Mouse (Mus musculus) gastrocnemius, postnatal 36 days (tissue): ENCODE data around the gene Slco1a5. TPM values are rescaled to one million over a fixed set of nuclear protein-coding genes. Genes with fewer than 3 reads are reported as not detected.
"Not testable (repeated sequence)": the region's sequence is repeated elsewhere in the genome, so short reads cannot be mapped to it uniquely, and the experiment has no call there.

ENCODE experiments used
- DNase-seq, 2 experiments: peaks; one replicate each; pipeline ENCODE4 v3.0.0; 2022
- intact Hi-C: fragments of 180-260 bp; cut with DNase I; formaldehyde crosslinking; loops from one replicate; pipeline ENCODE4 v1.15.1; 2025
- total RNA-seq, 2 experiments: library from RNA; stranded (reverse); gene quantifications; 2 replicates each; pipeline ENCODE4 v1.2.3; 2021

Slco1a5 gene
- total RNA-seq, 2 experiments from 2014 or later, result not detected

DNA sequence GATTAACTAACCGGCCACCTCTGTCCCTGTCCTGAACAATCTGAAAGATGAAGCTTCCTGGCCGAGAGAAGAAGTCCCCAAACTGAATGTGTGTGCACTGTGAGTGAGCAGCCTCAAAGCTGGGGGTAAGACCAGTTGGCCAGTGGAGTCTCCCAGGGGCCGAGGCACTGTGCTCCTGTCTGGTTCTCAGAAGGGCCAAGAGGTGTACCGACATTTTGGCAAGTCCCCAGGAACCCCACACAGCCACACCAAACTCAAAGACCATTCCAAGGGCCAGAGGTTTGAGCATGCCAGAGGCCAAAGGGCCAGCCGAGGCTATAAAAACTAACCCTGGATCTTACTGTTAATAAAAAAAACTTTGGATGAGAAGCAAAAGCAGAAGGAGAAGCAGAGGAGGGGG is 8.5 kb downstream of the Slco1a5 start:
- no peak for DNase-seq
- intact Hi-C loops, result no loop called here

DNA sequence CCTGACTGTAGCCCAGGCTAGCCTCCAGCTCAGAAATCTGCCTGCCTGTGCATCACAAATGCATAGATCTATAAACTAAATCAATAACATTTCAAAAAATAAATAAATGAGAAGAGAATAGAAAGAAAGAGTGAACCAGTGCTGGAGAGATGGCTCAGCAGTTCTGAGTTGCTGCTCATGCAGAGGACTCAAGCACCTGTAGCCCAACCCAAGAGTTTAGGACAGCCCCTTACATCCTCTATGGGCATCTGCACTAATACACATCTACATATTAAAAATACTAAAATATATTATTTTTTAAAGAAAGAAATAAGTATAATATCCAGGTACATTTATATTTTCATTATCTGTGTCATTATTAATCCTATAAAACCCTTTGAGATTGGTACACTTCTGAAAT is 17.7 kb downstream of the Slco1a5 start:
- DNase-seq, result no peak
- intact Hi-C loops, result no loop called here

DNA sequence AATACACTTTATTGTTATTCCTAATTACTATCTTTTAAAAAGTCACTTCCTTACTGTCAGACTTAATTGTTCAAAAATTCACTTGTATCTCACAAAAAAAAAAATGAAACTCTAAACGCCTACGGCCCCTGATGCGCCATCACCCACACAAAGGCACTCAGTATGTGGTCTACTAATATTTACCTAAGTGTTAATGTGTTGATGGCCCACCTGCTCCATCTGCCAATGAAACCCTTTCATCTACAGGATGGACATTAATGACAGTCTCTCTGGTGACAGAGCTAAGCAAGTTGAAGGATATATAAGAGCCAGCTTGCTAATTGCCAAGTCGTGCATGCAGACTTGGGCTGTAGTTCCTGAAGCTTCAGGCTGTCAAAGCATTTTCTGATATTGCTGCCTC is 24.7 kb downstream of the Slco1a5 start, which contains the start of gene Iapp:
Gene Iapp, plus strand, starts transcription at position 326 of the 400 bp plus-strand sequence.
- intact Hi-C loops, result no loop called here
- DNase-seq, result no peak

DNA sequence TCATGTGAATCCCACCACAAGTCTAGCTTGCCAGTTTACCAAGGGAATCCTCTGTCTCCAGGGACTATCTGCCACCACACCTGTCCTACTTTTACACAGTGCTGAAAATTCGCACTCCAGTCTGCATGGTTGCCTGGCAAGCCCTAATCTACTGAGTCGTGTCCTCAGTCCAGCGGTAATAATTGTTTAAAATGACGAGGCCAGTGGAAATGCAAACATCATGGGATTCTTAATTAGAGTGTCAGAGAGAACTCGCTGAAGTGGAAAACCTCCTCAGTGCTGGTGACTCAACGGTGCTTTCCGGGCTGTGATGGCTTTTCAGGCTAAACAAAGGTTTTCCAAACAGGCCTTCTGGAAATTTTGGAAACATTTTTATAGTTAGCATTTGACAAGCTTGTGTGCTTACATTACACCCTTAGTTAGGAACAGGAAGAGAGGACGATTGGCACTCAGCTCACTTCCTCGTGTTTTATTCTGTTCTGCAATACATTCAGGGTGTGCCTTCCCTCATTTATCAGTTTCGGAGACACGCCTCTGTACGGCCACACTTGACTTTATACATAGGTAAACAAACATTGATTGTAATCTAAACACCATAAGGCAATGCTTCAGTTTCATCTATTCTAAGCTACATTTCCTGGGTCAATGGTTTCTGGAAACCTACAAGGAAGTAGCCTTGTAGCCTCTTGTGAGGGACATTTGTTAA is 33.2 kb downstream of the Slco1a5 start:
- no peak for DNase-seq
- intact Hi-C loops, result no loop called here

DNA sequence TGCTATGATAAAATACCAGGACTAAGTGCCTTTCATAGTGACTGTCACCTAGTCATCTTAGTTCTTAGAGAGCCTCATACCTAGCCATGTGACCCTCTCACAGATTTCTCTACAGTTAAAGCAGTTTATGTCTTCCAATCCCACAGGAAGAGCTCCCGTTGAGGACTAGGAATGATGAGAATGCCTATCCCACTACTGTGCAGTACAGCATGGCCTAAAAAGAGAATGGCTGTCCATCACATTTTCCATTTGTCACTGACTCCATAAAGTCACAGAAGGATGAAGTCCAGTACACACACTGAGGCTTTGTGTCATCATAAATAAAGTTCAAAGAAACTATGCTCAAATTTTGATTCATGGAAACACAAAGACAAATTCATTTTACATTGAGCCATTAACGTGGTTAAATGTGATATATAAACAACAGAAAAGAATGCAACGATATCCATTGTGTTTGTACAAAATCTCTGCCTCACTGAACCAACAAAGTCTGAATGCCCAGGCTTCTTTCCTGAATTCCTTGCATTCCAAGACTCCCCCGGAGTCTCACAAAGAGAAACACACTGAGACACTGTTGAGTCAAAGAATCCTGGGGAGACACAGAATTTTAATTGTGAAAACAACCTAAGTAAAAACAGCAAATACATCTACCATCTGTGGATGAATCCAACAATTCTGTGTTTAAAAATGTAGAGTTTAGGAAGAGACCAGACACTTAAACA is 46.9 kb downstream of the Slco1a5 start:
- intact Hi-C loops, result no loop called here
- DNase-seq, result no peak

DNA sequence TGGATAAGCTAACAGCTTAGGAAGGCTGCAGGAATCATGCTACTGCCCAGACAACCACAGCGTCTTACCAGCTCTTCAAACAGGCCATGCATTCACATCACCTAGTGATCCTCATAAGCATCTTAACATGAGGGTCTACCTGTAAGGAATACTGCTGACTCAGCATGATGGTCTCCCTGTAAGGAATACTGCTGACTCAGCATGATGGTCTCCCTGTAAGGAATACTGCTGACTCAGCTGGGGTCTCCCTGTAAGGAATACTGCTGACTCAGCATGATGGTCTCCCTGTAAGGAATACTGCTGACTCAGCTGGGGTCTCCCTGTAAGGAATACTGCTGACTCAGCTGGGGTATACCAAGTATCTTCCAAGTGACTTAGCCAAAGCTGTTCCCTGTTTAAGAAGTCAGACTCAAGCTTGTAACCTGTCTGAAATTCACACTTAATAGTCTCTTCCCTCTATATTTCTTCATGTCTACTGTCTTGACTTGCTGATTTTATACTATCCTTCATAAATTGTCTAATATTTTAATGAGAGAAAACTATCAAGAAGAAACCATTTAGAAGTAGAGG is 72.0 kb downstream of the Slco1a5 start:
- intact Hi-C loops, DNase-seq: not testable (repeated sequence)

DNA sequence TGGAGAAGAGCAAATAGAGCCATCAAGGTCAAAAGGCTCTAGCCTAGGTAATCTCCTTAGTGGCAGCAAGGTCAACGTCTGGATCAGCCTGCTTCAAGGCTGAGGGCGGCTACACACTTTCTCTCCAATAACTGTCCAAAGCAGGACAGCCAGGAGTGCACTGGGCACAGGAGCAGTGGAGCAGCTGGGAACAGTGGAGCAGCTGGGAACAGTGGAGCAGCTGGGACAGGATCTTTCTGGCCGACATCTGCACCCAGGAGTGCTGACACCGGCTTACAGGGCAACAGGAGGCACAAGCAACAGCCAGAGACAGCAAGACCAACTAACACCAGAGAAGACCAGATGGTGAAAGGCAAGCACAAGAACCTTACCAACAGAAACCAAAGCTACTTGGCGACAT is 77.7 kb downstream of the Slco1a5 start:
- DNase-seq, result no peak
- intact Hi-C loops, result no loop called here

DNA sequence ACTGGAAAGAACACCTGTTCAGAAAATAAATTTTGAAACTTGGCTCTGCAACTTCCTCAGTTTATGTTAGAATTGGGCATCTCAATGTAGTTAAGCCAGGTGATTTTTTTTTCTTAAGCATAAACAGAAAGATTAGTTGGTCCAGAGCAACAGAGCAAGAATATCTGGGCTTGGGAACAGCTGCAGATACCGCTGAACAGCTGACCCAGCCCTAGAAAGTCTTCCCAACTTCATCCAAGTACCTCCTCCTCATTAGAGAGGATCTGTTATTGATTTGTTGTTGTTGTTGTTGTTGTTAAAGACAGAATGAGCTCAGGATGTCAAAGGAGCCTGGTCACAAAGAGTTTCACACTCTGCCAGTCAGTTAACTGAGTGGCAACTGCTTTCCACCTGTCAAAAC is 83.3 kb downstream of the Slco1a5 start:
- intact Hi-C loops, result no loop called here
- DNase-seq, result no peak

DNA sequence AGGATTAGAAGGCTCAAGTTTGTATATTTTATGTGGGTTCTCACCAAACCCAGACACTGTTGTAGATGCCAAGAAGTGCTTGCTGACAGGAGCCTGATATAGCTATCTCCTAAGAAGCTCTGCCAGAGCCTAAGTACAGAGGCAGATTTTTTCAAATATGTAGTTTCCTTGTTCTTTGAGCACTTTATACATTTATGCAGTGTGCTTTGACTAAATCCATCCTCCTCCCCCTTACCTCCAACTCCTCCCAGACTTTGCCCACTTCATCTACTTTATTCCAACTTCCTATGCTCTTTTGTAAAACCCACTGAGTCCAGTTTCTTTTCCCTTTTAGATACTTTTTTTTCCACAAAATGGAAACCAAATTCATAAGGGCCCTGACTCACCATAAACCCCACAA is 102.6 kb downstream of the Slco1a5 start:
- intact Hi-C loops, result no loop called here
- DNase-seq, result no peak

DNA sequence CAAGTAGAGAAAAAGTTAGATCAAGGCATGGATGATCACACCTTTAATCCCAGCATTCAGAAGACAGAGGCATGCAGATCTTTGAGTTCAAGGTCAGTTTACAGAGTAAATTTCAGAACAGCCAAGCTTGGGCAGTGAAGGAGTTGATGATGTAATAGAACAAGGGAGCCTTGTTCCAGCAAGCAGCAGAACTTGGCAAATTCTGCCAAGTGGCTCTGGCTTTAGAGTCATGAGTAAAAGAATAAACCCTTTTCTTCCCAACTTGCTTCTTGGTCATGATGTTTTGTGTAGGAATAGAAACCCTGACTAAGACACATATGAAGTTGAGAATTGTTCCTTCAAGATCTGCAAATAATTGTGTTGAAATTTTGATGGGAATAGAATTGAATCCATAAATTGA is 111.0 kb downstream of the Slco1a5 start:
- DNase-seq, result no peak
- intact Hi-C loops, result no loop called here

DNA sequence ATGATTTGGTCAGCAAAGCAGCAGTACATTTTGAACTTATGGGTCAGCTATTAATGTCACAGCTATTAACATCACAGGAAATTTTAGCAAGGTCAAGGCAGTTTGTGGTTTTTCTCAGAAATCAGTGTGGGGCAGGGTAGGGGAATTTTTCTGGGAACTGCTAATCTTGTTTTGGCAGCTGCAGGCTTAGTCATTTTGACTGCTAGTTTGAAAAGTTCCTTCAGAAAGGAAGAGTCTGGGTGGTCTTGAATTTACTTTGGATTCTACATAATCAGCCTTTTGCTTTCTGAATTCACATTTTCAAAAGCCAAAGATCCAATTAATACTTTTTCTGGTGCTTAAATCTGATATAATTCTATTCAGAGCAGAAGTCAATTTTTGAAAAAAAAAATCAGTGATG is 113.0 kb downstream of the Slco1a5 start:
- intact Hi-C loops, result no loop called here
- DNase-seq, result no peak

DNA sequence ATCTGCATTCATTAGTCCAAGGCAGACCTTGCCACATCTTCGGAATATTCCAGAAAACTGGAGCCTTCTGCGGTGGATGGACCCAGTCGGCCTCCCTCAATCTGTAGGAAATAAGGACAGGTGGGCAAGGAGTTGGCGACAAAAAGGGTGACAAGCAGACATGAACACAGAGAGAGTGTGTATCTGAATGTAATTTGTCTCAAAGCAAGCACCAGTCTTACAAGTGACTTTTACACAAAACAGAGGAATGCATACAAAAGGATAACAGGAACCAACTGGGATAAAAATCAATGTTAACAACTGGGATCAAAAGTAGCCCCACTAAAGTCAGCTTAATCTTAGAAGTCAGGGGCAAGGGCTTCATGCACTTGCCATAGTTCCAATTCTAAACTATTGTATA is 114.4 kb downstream of the Slco1a5 start, which contains the start of gene Slco1a6:
Gene Slco1a6, minus strand, starts transcription at position 101 of the 400 bp plus-strand sequence.
- intact Hi-C loops, result no loop called here
- no peak for DNase-seq

DNA sequence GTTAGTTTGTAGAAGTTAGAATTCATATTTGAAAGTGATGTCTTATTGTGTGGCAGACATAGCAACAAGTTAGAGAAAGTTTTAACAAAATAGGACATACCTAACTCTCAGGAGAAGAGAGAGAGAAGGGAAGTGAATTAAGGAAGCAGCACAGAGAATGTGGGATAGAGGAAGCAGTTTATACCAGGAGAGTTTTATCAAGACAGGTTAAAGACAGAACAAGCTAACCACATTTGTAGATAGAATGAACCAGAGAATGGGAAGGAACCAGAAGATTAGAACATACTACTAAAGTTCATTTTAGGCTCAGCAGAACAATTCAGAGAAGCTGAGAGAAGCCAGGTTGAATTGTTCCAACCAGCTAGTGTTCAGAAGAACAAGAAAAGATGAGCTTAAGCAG is 122.3 kb downstream of the Slco1a5 start:
- no peak for DNase-seq
- intact Hi-C loops, result no loop called here

DNA sequence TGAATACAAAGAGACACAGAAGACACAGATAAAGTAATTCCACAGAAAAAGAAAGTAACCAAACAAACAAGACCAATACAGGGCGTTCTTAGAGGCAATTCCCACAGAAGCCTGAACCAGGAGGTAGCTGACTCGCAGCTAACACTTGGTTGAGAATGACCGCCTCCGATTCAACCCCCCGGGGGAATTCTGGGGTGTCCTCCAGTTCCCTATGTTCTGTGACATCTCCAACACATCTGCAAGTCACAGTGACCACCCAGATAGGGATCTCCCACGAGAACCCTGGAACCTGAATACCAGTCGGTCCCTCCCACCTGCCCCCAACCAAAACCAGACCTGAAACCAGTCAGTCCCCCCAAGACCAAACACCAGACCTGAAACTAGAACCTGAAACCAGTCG is 128.5 kb downstream of the Slco1a5 start:
- intact Hi-C loops, result no loop called here
- DNase-seq, result no peak

DNA sequence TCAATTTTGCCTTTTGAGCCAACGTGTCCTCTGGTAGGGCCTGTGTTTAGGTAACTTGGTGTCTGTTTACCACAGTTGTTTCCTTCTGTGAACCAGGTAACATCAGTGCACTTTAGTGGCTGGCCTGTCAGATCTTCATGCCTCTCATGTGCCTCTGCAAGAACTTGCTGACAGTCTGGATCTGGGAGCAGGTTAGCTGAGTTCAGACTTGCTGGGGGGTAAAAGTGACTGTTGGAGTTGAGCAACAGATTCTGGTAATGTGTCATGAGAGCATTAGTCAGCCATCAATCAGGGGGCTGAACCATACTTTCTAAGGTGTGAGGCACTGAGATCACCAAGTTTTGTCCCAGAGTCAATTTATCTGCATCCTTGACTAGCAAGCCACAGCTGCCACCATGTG is 130.8 kb downstream of the Slco1a5 start:
- intact Hi-C loops, result no loop called here
- no peak for DNase-seq

DNA sequence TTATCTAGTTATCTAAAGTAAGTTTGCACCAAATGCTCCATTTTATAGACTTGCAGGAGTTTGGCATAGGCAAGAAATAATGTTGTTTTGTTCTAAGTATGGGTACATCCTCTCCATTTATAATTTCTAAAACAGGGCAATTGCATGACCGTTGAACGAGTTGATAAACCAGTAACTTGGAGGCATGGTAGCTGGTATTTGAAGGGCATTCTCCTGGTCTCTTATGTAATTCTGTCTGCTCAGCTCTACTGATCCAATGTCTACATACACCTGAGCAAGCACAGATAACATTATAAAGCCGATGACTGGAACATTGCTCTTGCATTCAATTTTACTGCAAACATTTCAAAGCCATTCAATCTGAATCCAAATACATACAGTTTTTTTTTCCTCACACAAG is 135.4 kb downstream of the Slco1a5 start:
- intact Hi-C loops, result no loop called here
- DNase-seq, result no peak

DNA sequence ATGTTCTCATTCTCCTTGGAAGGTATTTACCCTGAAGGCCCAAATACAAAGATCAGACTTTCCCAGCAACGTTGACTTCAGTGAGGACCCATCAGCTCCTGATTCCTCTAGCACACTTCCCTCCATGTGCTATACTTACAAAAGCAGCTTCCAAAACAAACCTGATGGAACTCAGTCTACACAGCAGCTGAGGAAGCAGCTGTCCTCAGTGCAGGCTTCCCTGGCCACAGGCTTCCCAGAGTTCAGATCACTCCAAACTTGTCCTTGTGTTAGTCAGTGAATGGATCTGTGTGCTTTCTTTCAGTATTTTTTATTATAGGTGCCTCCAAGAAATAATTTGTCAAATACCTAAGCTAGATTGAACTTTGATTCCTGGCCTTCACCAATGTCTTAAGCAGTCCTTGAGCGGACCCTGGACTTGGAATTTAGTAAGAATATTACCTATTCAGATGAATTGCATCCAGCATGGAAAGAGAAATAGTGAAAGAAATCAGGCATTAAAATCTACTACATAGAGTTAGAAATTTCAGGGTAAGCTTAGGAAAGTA is 136.8 kb downstream of the Slco1a5 start:
- no peak for DNase-seq
- intact Hi-C loops, result no loop called here
